Mouse (Mus musculus) lung, adult 2 months (tissue): ENCODE measurements at regions not wholly inside any gene's neighbourhood (a gene's known extent, or its start where the extent isn't known, plus 50 kb on each side); places are given as distances from the start of the nearest gene placed in this dataset.

ENCODE experiments used
- DNase-seq: peaks from one replicate; pipeline ENCODE4 v3.0.0; 2022
- H3K4me1 ChIP-seq: fragments of 200-500 bp; 2 replicates; pipeline ENCODE4 v1.6.1; 2011; ENCODE audit warnings: low read length; ENCODE audit not compliant: control insufficient read depth, insufficient read depth
- H3K4me3 ChIP-seq: fragments of 200-500 bp; replicated peaks from 2 replicates; pipeline ENCODE3; 2011; ENCODE audit warnings: low read depth, mild to moderate bottlenecking, control low read depth, low read length; ENCODE audit errors: extremely low read depth
- CTCF ChIP-seq: fragments of 200-500 bp; IDR thresholded peaks from 2 replicates; pipeline ENCODE4 v1.5.1; 2011; ENCODE audit warnings: mild to moderate bottlenecking, low read length, control low read depth; ENCODE audit not compliant: insufficient read depth
- POLR2A ChIP-seq: fragments of 200-500 bp; IDR thresholded peaks from 2 replicates; pipeline ENCODE4 v1.6.1; 2011; ENCODE audit warnings: low read depth, mild to moderate bottlenecking, control low read depth, low read length, borderline replicate concordance; ENCODE audit errors: extremely low read depth
- WGBS: fragments of 180-500 bp; shearing (Covaris S2); methylation state at CpG from one replicate; pipeline ENCODE4 v1.1.7; 2018; 5-methylcytosine and 5-hydroxymethylcytosine counted together

- no peaks in the 10 kb centered on the region for H3K4me1 ChIP-seq
- DNase-seq: no peak
- WGBS: 82% methylated on average over 3 of the region's 3 CpGs
- TF ChIP-seq POLR2A (no peak), CTCF (no peak)
- H3K4me3 ChIP-seq: no peak overlapping the region
Observed at GRCm38 (mm10) chr19:27021930-27022329, 136.2 kb downstream of the Gm815 start.

GRCm38 (mm10) chr19:27022917-27023316, 137.2 kb downstream of the Gm815 start:
- Histone ChIP-seq H3K4me1 (no peaks in the 10 kb centered on the region), H3K4me3 (no peak overlapping the region)
- DNase-seq: no peak
- TF ChIP-seq POLR2A (no peak), CTCF (no peak)
- WGBS: 69% methylated on average over 5 of the region's 5 CpGs

- no peaks in the 10 kb centered on the region; the same call in 1 of the 2 replicates for H3K4me1 ChIP-seq
- 62% methylated on average over 1 of the region's 1 CpGs for WGBS
- DNase-seq: no peak
- H3K4me3 ChIP-seq: no peak overlapping the region
- TF ChIP-seq CTCF: no peak
- no peak for TF ChIP-seq POLR2A
Observed at GRCm38 (mm10) chr19:27028834-27029233, 143.2 kb downstream of the Gm815 start.

GRCm38 (mm10) chr19:27031030-27031700, 145.5 kb downstream of the Gm815 start:
- WGBS: 57% methylated on average over 7 of the region's 7 CpGs
- Histone ChIP-seq H3K4me3 (no peak overlapping the region), H3K4me1 (no peaks in the 10 kb centered on the region; the same call in 1 of the 2 replicates)
- TF ChIP-seq CTCF (no peak), POLR2A (no peak)
- no peak for DNase-seq

GRCm38 (mm10) chr19:27032621-27033020, 146.9 kb downstream of the Gm815 start:
- TF ChIP-seq CTCF (peak; percentile 57), POLR2A (no peak)
- 52% methylated on average over 5 of the region's 5 CpGs for WGBS
- H3K4me1 ChIP-seq: no peaks in the 10 kb centered on the region; the same call in 1 of the 2 replicates
- H3K4me3 ChIP-seq: no peak overlapping the region
- DNase-seq: peak; percentile 11

GRCm38 (mm10) chr19:27038298-27038697, 152.6 kb downstream of the Gm815 start:
- no peak for DNase-seq
- TF ChIP-seq CTCF (no peak), POLR2A (no peak)
- 31% methylated on average over 3 of the region's 3 CpGs for WGBS

GRCm38 (mm10) chr19:27040321-27041025, 154.8 kb downstream of the Gm815 start:
- WGBS: 52% methylated on average over 3 of the region's 3 CpGs
- DNase-seq: no peak
- H3K4me1 ChIP-seq: 0 out of 2 replicates have a peak, but pooled peaks cover 3% of the 10 kb centered on the region
- H3K4me3 ChIP-seq: no peak overlapping the region
- TF ChIP-seq CTCF (no peak), POLR2A (no peak)

More at GRCm38 (mm10) chr19:27038298-27038697, 152.6 kb downstream of the Gm815 start:
- Histone ChIP-seq H3K4me3 (no peak overlapping the region), H3K4me1 (0 out of 2 replicates have a peak, but pooled peaks cover 3% of the 10 kb centered on the region)

- TF ChIP-seq CTCF: no peak
- TF ChIP-seq POLR2A: no peak
- DNase-seq: peak; percentile 7
- Histone ChIP-seq H3K4me1 (no peaks in the 10 kb centered on the region), H3K4me3 (no peak overlapping the region)
- WGBS: 28% methylated on average over 12 of the region's 12 CpGs
Observed at GRCm38 (mm10) chr19:27066449-27067181, 149.7 kb upstream of the Vldlr start.

- no peak overlapping the region for H3K4me3 ChIP-seq
- 59% methylated on average over 3 of the region's 3 CpGs for WGBS
- H3K4me1 ChIP-seq: no peaks in the 10 kb centered on the region
- TF ChIP-seq CTCF (no peak), POLR2A (no peak)
- DNase-seq: no peak
Observed at GRCm38 (mm10) chr19:27073281-27073680, 143.0 kb upstream of the Vldlr start.

GRCm38 (mm10) chr19:27075019-27075418, 141.3 kb upstream of the Vldlr start:
- DNase-seq: no peak
- TF ChIP-seq POLR2A: no peak
- TF ChIP-seq CTCF: no peak
- WGBS: 78% methylated on average over 5 of the region's 5 CpGs
- Histone ChIP-seq H3K4me3 (no peak overlapping the region), H3K4me1 (no peaks in the 10 kb centered on the region)
